Mouse (Mus musculus) spleen, embryonic (tissue): Measurements from ENCODE around the gene Rpp25.

ENCODE experiments used
- CTCF ChIA-PET: fragments of 350-600 bp; sonication (Branson Sonifier 250); formaldehyde crosslinking; loops from one replicate; lab custom pipeline; 2022; lab: Charles Lee

The Rpp25 gene

DNA sequence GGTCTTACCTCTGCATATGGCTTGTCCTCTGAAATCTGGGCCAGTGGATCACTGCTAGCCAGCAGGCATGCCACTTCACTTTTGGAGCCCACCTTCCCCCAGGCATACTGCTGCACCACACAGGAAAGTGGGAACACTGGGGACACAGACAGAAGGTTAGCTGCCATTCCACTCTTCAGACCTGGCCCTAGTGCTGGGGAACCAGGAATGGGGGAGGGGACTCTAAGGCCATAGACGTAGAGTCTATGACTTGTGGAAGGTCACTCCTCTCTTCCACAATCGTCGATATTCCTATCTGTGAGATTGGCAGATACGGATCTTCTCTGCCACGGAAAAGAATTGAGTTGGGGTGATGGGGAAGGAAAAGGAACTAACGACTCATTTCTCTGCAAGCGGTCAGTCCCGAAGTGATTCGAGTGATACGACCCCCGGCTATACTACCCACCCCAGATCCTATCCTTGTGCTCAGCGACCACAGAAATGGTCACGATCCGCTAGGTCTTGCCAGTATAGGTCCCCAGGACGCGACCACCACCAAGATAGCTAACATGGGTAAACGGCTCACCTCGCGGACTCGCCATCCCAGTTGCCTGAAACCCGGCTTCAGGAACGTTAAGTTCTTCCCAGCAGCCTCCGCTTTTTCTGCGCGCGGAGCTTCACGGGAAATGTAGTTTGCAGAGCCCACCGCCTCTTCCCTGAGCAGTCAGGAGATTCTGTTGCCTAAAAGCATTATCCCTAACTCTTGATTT lies 48.5 kb downstream of the Rpp25 start, which contains the start of gene Mpi:
TSS of gene Mpi (minus strand) at position 625 of the 749 bp plus-strand sequence.
- CTCF ChIA-PET, result interaction anchor here (0.6 kb wide), 1 partner anchor 33 kb away, joined by 3 read pairs; no protein-coding TSS in a partner anchor

DNA sequence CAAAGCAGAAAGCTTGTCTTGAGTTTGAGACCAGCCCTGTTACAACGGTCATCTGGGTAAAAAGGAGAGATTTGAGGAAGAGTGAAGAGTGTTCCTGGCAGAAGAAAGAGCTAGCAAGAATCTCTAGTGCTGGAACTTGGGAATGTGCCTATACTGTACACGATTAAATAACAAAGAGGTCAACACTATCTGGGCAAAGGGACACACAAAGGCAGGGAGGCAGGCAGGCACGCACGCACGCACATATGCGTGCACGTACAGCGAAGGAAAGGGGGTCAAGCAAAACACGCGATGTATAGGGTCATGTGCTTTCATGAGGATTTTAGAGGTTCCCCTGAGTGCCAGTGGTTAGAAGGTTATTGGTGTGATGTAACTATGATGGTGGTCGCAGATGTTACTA lies 49.3 kb downstream of the Rpp25 start:
- CTCF ChIA-PET, result no interaction called here

DNA sequence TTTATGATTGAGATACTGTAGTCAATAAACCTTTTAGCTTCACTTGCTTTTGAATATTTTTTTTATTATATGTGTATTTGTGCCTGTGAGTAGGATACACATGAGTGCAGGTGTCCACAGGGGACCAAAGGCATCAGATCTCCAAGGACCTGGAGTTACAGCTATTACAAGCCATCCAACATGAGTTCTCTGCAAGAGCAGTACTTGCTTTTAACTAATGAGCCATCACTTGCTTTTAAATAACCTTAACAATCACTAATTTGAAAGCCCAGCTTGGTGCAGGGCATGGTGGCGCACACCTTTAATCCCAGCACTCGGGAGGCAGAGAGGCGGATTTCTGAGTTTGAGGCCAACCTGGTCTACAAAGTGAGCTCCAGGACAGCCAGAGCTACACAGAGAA lies 50.9 kb downstream of the Rpp25 start:
- CTCF ChIA-PET, result interaction anchor here (0.9 to 1.1 kb wide), 3 partner anchors 9 to 50 kb away, joined by 3 to 15 read pairs (median 8); no protein-coding TSS in a partner anchor
